Mouse (Mus musculus): ENCODE results near the gene Flt3l. TPM values are rescaled to one million over a fixed set of nuclear protein-coding genes. Genes with fewer than 3 reads are reported as not detected.

The Flt3l gene
- polyA plus RNA-seq, 1 experiment = 7.2 TPM

DNA sequence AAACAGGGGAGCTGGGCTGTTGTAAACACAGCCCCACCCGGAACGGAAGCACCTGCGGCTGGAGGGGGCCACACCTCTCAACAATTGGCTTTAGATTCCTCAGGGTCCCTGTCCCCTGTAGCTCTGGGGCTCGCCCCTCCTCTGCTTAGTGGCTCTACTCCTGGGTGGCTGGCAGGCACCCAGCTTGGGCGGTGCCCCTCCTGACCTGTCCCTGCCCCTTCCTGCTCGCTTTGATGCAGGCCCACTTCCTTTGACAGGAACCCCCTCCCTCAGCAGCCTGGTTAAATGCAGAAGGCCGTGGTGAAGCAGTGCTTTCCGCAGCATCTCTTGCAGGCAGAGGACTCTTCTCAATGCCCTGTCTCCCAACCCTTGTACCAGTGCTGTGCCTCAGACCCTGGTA is 14.8 kb downstream of the Flt3l start:
- Histone ChIP-seq H3K27me3 (ENCODE audit: control insufficient read depth, insufficient read depth, insufficient read length) (no peaks in the 10 kb centered on the region), H3ac (ENCODE audit: control insufficient read depth, insufficient read length) (no peak overlapping the region), H3K4me3 (no peak overlapping the region), H3K4me2 (ENCODE audit: low read depth) (no peak overlapping the region), H3K79me2 (ENCODE audit: control insufficient read depth, insufficient read depth) (peaks cover 23% of the 10 kb centered on the region), H3K36me3 (ENCODE audit: control insufficient read depth, insufficient read depth) (peaks cover 53% of the 10 kb centered on the region)
- TF ChIP-seq POLR2AphosphoS2 (IDR thresholded peaks at IDR 0.05; ENCODE audit: insufficient read length, low read depth) (peak; percentile 68), MYOG (IDR thresholded peaks at IDR 0.05; ENCODE audit: control insufficient read depth in 1 of 3, insufficient read depth in 1 of 3, insufficient read length in 2 of 3, low read depth in 2 of 3) (no peak)

DNA sequence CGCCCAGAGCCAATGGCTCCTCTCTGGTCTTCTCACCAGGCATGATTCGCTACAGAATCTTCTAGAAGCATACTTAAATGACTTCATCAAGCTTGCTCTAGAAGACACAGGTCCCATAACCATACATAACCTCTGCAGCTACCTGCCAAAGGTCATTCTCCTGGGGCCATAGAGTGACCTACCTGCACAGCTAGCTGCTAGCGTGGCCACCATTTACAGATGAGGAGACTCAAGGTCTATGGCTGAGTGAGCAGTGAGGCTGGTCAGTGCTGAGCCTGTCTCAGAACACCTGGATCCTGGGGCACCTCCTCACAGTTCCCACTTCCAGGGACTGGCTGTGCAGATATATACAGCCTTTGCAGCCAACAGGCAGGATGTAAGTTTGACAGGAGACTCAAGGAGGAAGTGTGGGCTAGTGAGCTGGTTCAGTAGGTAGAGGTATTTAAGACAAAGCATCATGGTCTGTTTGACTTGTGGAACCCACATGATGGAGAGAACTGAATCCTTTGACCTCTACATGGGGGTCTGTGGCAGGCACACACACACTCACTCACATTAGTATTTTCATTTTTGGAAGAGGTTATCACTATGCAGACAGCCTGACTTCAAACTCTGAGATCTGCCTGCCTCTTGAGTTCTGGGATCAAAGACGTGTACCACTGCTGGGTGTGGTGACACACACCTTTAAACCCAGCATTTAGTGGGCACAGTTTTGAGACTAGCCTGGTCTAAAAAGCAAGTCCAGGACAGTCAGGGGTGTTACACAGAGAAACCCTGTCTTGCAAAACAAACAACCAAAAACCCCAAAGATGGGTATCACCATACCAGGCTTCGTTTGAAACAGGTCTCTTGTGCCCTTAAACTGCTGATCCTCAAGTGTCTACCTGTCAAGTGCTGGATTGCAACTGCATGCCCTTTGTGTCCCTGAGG is 16.2 kb downstream of the Flt3l start:
- no peak for TF ChIP-seq MYOG (IDR thresholded peaks at IDR 0.05; ENCODE audit: control insufficient read depth in 1 of 3, insufficient read depth in 1 of 3, insufficient read length in 2 of 3, low read depth in 2 of 3)
- TF ChIP-seq MYOD1 (IDR thresholded peaks at IDR 0.05; ENCODE audit: control insufficient read depth in 1 of 3, insufficient read length in 2 of 3, low read depth in 2 of 3) = no peak
- no peak for TF ChIP-seq TCF12 (IDR thresholded peaks at IDR 0.05; ENCODE audit: insufficient read depth, poor library complexity, severe bottlenecking)
- no peak for TF ChIP-seq E2F4 (IDR thresholded peaks at IDR 0.05; ENCODE audit: insufficient read depth)
- TF ChIP-seq REST (IDR thresholded peaks at IDR 0.05; ENCODE audit: insufficient read depth, insufficient read length) = no peak
- no peak overlapping the region for H3K4me3 ChIP-seq
- no peaks in the 10 kb centered on the region for H3K27me3 ChIP-seq (ENCODE audit: control insufficient read depth, insufficient read depth, insufficient read length)
- H3K36me3 ChIP-seq (ENCODE audit: control insufficient read depth, insufficient read depth) = peaks cover 39% of the 10 kb centered on the region
- peaks cover 16% of the 10 kb centered on the region for H3K79me2 ChIP-seq (ENCODE audit: control insufficient read depth, insufficient read depth)
- H3ac ChIP-seq (ENCODE audit: control insufficient read depth, insufficient read length) = no peak overlapping the region
- H3K4me2 ChIP-seq (ENCODE audit: low read depth) = no peak overlapping the region

DNA sequence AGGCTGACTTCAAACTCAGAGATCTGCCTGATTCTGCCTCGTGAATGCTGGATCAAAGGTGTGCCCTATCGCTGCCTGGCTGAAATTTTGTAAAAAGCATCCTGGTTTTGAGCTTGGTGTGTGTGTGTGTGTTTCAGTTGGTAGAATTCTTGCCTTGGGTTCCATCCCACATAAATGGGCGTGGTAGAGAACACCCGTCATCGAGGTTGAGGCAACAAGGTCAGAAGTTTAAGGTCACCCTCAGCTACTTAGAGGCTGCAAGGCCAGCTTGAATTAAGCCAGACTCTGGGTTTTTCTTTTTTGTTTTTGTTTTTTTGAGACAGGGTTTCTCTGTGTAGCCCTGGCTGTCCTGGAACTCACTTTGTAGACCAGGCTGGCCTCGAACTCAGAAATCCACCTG is 17.9 kb downstream of the Flt3l start:
- Histone ChIP-seq H3K27me3 (ENCODE audit: control insufficient read depth, insufficient read depth, insufficient read length) (no peaks in the 10 kb centered on the region), H3K36me3 (ENCODE audit: control insufficient read depth, insufficient read depth) (peaks cover 39% of the 10 kb centered on the region), H3K4me2 (ENCODE audit: low read depth) (no peak overlapping the region), H3K4me3 (no peak overlapping the region), H3K79me2 (ENCODE audit: control insufficient read depth, insufficient read depth) (peaks cover 8% of the 10 kb centered on the region), H3ac (ENCODE audit: control insufficient read depth, insufficient read length) (no peak overlapping the region)
- TF ChIP-seq POLR2A (IDR thresholded peaks at IDR 0.05; ENCODE audit: insufficient read length, low read depth) (no peak), USF1 (IDR thresholded peaks at IDR 0.05; ENCODE audit: low read depth) (no peak), TCF3 (IDR thresholded peaks at IDR 0.05; ENCODE audit: insufficient read length, low read depth) (no peak), E2F4 (IDR thresholded peaks at IDR 0.05; ENCODE audit: insufficient read depth) (no peak)

DNA sequence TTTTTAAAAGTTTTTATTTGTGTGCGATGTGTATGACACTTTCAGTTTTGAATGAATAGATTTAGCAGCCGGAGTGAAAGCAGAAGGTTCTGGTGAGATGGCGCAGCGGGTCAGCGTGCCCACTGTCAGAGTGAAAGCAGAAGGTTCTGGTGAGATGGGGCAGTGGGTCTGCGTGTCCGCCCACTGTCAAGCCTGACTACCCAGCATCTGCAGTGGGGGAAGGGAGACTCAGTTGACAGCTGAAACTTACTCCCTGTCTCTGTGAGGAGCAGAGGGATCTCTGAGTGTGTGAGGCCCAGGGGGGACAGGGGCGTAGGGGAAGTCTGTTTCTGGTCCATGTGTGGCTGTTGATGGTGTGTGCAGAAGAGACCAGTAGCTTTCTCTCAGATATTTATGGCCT is 18.7 kb downstream of the Flt3l start:
- Histone ChIP-seq H3K4me2 (ENCODE audit: low read depth) (no peak overlapping the region), H3K4me3 (no peak overlapping the region), H3ac (ENCODE audit: control insufficient read depth, insufficient read length) (no peak overlapping the region), H3K27me3 (ENCODE audit: control insufficient read depth, insufficient read depth, insufficient read length) (no peaks in the 10 kb centered on the region), H3K36me3 (ENCODE audit: control insufficient read depth, insufficient read depth) (peaks cover 33% of the 10 kb centered on the region), H3K79me2 (ENCODE audit: control insufficient read depth, insufficient read depth) (peaks cover under 1% of the 10 kb centered on the region)
- TF ChIP-seq SRF (IDR thresholded peaks at IDR 0.05; ENCODE audit: control insufficient read depth, insufficient read length, low read depth) (no peak), USF1 (IDR thresholded peaks at IDR 0.05; ENCODE audit: low read depth) (no peak), REST (IDR thresholded peaks at IDR 0.05; ENCODE audit: insufficient read depth, insufficient read length) (no peak), MYOG (IDR thresholded peaks at IDR 0.05; ENCODE audit: control insufficient read depth in 1 of 3, insufficient read depth in 1 of 3, insufficient read length in 2 of 3, low read depth in 2 of 3) (no peak), CEBPB (IDR thresholded peaks at IDR 0.05; ENCODE audit: insufficient read depth, poor library complexity, severe bottlenecking) (no peak), MAX (IDR thresholded peaks at IDR 0.05; ENCODE audit: low read depth) (no peak), TCF3 (IDR thresholded peaks at IDR 0.05; ENCODE audit: insufficient read length, low read depth) (no peak), POLR2AphosphoS2 (IDR thresholded peaks at IDR 0.05; ENCODE audit: insufficient read length, low read depth) (no peak), E2F4 (IDR thresholded peaks at IDR 0.05; ENCODE audit: insufficient read depth) (no peak), MYOD1 (IDR thresholded peaks at IDR 0.05; ENCODE audit: control insufficient read depth in 1 of 3, insufficient read length in 2 of 3, low read depth in 2 of 3) (no peak), POLR2A (IDR thresholded peaks at IDR 0.05; ENCODE audit: insufficient read length, low read depth) (no peak)

DNA sequence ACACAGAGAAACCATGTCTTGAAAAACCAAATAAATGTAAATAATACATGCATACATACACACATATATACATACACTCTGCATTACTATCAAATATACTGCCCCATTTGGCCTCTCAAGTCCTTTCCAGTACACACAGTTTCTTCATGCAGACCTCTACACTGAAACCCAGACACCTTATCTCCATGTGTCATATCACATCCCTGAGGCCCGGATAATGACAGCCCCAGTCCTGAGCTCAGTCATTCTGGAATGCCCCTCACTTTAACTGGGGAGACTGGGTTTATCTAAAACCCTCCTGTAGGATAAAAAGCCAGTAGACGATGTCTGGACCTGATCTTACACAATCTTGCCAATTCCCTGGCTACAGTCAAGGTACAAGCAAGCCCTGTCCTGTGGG is 22.8 kb downstream of the Flt3l start:
- TF ChIP-seq TCF12 (IDR thresholded peaks at IDR 0.05; ENCODE audit: insufficient read depth, poor library complexity, severe bottlenecking) (no peak), MAX (IDR thresholded peaks at IDR 0.05; ENCODE audit: low read depth) (no peak), REST (IDR thresholded peaks at IDR 0.05; ENCODE audit: insufficient read depth, insufficient read length) (no peak), MYOG (IDR thresholded peaks at IDR 0.05; ENCODE audit: control insufficient read depth in 1 of 3, insufficient read depth in 1 of 3, insufficient read length in 2 of 3, low read depth in 2 of 3) (no peak), E2F4 (IDR thresholded peaks at IDR 0.05; ENCODE audit: insufficient read depth) (no peak), TCF3 (IDR thresholded peaks at IDR 0.05; ENCODE audit: insufficient read length, low read depth) (no peak), POLR2AphosphoS2 (IDR thresholded peaks at IDR 0.05; ENCODE audit: insufficient read length, low read depth) (no peak), SRF (IDR thresholded peaks at IDR 0.05; ENCODE audit: control insufficient read depth, insufficient read length, low read depth) (no peak), USF1 (IDR thresholded peaks at IDR 0.05; ENCODE audit: low read depth) (no peak), POLR2A (IDR thresholded peaks at IDR 0.05; ENCODE audit: insufficient read length, low read depth) (no peak), MYOD1 (IDR thresholded peaks at IDR 0.05; ENCODE audit: control insufficient read depth in 1 of 3, insufficient read length in 2 of 3, low read depth in 2 of 3) (no peak), CEBPB (IDR thresholded peaks at IDR 0.05; ENCODE audit: insufficient read depth, poor library complexity, severe bottlenecking) (no peak)
- Histone ChIP-seq H3K4me3 (no peak overlapping the region), H3K4me2 (ENCODE audit: low read depth) (no peak overlapping the region), H3K27me3 (ENCODE audit: control insufficient read depth, insufficient read depth, insufficient read length) (no peaks in the 10 kb centered on the region), H3K79me2 (ENCODE audit: control insufficient read depth, insufficient read depth) (no peaks in the 10 kb centered on the region), H3K36me3 (ENCODE audit: control insufficient read depth, insufficient read depth) (peaks cover 6% of the 10 kb centered on the region), H3ac (ENCODE audit: control insufficient read depth, insufficient read length) (no peak overlapping the region)

Measured in myocyte (in vitro differentiated cells).